Mouse (Mus musculus) heart, embryonic 12.5 days (tissue): ENCODE results near the gene Zc2hc1b. TPM values are rescaled to one million over a fixed set of nuclear protein-coding genes. Genes with fewer than 3 reads are reported as not detected.

Source experiments
- ATAC-seq: fragments of 200-750 bp; cut with Nextera tagmentation; 2 replicates; pipeline ENCODE4 v1.8.0; 2017; ENCODE audit warnings: moderate TSS enrichment, moderate library complexity; ENCODE audit not compliant: insufficient number of reproducible peaks, low FRiP score
- H3K27ac ChIP-seq: fragments of 300-500 bp; sonication (generic); 2 replicates; pipeline ENCODE4 v1.5.1; 2016; ENCODE audit warnings: mild to moderate bottlenecking, moderate library complexity; ENCODE audit not compliant: poor library complexity, severe bottlenecking
- H3K27me3 ChIP-seq: fragments of 300-500 bp; sonication (generic); replicated peaks from 2 replicates; pipeline ENCODE4 v1.6.1; 2016; ENCODE audit warnings: mild to moderate bottlenecking, moderate library complexity
- H3K36me3 ChIP-seq: fragments of 300-500 bp; sonication (generic); 2 replicates; pipeline ENCODE4 v1.6.1; 2016; ENCODE audit warnings: mild to moderate bottlenecking, moderate library complexity
- H3K4me1 ChIP-seq: fragments of 300-500 bp; sonication (generic); replicated peaks from 2 replicates; pipeline ENCODE4 v1.6.1; 2016; ENCODE audit warnings: mild to moderate bottlenecking
- H3K4me2 ChIP-seq: fragments of 300-500 bp; sonication (generic); 2 replicates; pipeline ENCODE4 v1.6.1; 2016; ENCODE audit warnings: mild to moderate bottlenecking, moderate library complexity
- H3K4me3 ChIP-seq: fragments of 300-500 bp; sonication (generic); 2 replicates; pipeline ENCODE4 v1.5.1; 2016; ENCODE audit warnings: mild to moderate bottlenecking
- H3K9ac ChIP-seq: fragments of 300-500 bp; sonication (generic); 2 replicates; pipeline ENCODE4 v1.6.1; 2016; ENCODE audit warnings: mild to moderate bottlenecking, moderate library complexity
- H3K9me3 ChIP-seq: fragments of 300-500 bp; sonication (generic); replicated peaks from 2 replicates; pipeline ENCODE4 v1.6.1; 2016; ENCODE audit warnings: mild to moderate bottlenecking, moderate library complexity
- WGBS: fragments of 180-500 bp; shearing (Covaris S2); methylation state at CpG from one replicate; pipeline ENCODE4 v1.1.7; 2016; 5-methylcytosine and 5-hydroxymethylcytosine counted together
- polyA plus RNA-seq: library from polyadenylated mRNA; unstranded; fragments of >200 nt; fragmentation: Nextera tagmentation; extraction: Ambion mirVana; gene quantifications from 2 replicates; pipeline ENCODE4 v1.2.1, GENCODE M21; 2016

The Zc2hc1b gene
- polyA plus RNA-seq, 1 experiment from 2014 or later, result not detected

DNA sequence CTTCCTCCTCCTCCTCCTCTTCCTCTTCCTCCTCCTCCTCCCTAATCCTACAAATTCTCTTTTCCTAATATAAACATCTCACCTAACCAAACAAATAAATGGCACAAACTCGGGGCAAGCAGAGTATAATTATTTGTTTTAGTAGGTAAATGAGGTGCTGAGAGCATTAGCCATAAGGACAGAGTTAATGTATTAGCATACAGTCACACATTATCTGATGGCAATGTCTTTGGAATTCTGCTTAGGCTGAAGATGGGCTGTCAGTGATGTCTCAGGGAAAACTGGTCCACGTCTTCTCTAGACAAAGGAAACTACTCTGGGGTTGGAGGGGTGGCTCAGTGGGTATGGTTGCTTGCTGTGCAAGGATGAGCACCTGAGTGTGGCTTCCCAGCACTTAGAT lies 6.4 kb downstream of the Zc2hc1b start:
- Histone ChIP-seq H3K4me3 (no peak overlapping the region), H3K4me2 (no peak overlapping the region), H3K9ac (no peak overlapping the region), H3K9me3 (no peaks in the 10 kb centered on the region), H3K4me1 (peaks cover 42% of the 10 kb centered on the region), H3K27ac (no peak overlapping the region; the same call in 1 of the 2 replicates), H3K27me3 (no peaks in the 10 kb centered on the region), H3K36me3 (peaks cover 6% of the 10 kb centered on the region)
- ATAC-seq, result no peak
- 46% methylated on average over 2 of the region's 2 CpGs for WGBS

GRCm38 (mm10) chr10:13170739-13171448 lies 6.9 kb downstream of the Zc2hc1b start:
- WGBS, result 44% methylated on average over 12 of the region's 12 CpGs
- Histone ChIP-seq H3K36me3 (0 out of 2 replicates have a peak, but pooled peaks cover under 1% of the 10 kb centered on the region), H3K4me3 (no peak overlapping the region), H3K4me1 (peaks cover 42% of the 10 kb centered on the region), H3K27ac (no peak overlapping the region; the same call in 1 of the 2 replicates), H3K9me3 (no peaks in the 10 kb centered on the region), H3K27me3 (no peaks in the 10 kb centered on the region), H3K9ac (no peak overlapping the region), H3K4me2 (no peak overlapping the region)
- ATAC-seq, result no peak

DNA sequence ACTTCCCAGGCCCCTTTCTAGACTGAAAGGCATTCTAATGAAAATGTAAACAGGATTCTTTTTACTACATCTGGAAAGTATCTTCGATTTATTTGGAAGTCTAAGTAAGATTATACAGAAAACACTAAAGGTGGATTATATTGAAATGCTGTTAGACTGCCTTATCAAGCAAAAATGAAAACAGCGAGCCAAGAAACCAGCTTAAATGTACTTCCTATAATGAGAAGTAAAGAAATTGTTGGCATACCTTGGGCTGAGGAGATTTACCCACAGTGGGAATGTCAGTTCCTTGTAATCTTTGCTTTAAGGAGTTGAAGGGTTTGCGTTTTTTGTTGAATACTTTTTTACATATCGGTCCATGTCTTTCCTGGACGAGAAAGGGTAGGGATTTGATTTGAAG lies 9.4 kb downstream of the Zc2hc1b start:
- peak overlapping the region; percentile 74; the same call in 1 of the 2 replicates for H3K27ac ChIP-seq
- H3K27me3 ChIP-seq, result no peaks in the 10 kb centered on the region
- no peak overlapping the region for H3K4me3 ChIP-seq
- H3K9me3 ChIP-seq, result peaks cover 11% of the 10 kb centered on the region; the same call in 1 of the 2 replicates
- H3K4me1 ChIP-seq, result peaks cover 42% of the 10 kb centered on the region
- no peak overlapping the region for H3K9ac ChIP-seq
- 43% methylated on average over 5 of the region's 5 CpGs for WGBS
- H3K36me3 ChIP-seq, result no peaks in the 10 kb centered on the region
- ATAC-seq, result no peak
- no peak overlapping the region for H3K4me2 ChIP-seq

DNA sequence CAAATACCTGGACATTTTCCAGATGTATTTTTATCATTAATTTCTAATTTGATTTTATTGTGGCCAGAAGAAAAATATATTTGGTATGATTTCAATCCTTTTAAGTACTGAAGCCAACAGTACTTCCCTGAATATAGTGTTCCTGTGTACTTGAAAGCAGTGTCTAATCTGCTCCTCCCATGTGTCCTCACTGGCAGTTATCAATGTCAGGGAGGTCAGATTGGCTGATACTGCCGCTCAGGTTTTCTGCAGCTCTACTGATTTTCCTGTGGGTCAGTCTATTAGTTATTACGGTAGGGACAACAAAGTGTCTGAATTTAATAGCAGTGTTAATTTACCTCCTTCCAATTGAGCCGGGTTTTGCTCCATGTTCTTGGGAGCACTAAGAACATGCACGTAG lies 15.8 kb downstream of the Zc2hc1b start:
- WGBS, result 27% methylated on average over 4 of the region's 4 CpGs
- Histone ChIP-seq H3K27me3 (no peaks in the 10 kb centered on the region), H3K9ac (no peak overlapping the region), H3K4me2 (no peak overlapping the region), H3K4me1 (peaks cover 13% of the 10 kb centered on the region), H3K4me3 (no peak overlapping the region), H3K9me3 (peaks cover 11% of the 10 kb centered on the region; the same call in 1 of the 2 replicates), H3K27ac (peak overlapping the region; percentile 9; the same call in 1 of the 2 replicates), H3K36me3 (no peaks in the 10 kb centered on the region)
- no peak for ATAC-seq

- Histone ChIP-seq H3K9ac (no peak overlapping the region), H3K27ac (no peak overlapping the region), H3K4me2 (no peak overlapping the region), H3K27me3 (no peaks in the 10 kb centered on the region), H3K4me3 (no peak overlapping the region), H3K4me1 (peaks cover 13% of the 10 kb centered on the region), H3K9me3 (peaks cover 11% of the 10 kb centered on the region; the same call in 1 of the 2 replicates), H3K36me3 (no peaks in the 10 kb centered on the region)
- 86% methylated on average over 4 of the region's 4 CpGs for WGBS
- no peak for ATAC-seq
Measured at GRCm38 (mm10) chr10:13160913-13161312, 16.9 kb downstream of the Zc2hc1b start.

GRCm38 (mm10) chr10:13155377-13155776 lies 22.4 kb downstream of the Zc2hc1b start:
- Histone ChIP-seq H3K4me1 (no peaks in the 10 kb centered on the region), H3K9ac (no peak overlapping the region), H3K27me3 (no peaks in the 10 kb centered on the region), H3K4me2 (no peak overlapping the region), H3K27ac (no peak overlapping the region), H3K36me3 (no peaks in the 10 kb centered on the region), H3K9me3 (no peaks in the 10 kb centered on the region), H3K4me3 (no peak overlapping the region)
- ATAC-seq, result no peak
- 82% methylated on average over 5 of the region's 5 CpGs for WGBS

GRCm38 (mm10) chr10:13152811-13153364 lies 24.9 kb downstream of the Zc2hc1b start:
- no peak overlapping the region for H3K4me2 ChIP-seq
- H3K27ac ChIP-seq, result no peak overlapping the region
- H3K9ac ChIP-seq, result no peak overlapping the region
- H3K36me3 ChIP-seq, result no peaks in the 10 kb centered on the region
- 90% methylated on average over 4 of the region's 4 CpGs for whole genome bisulfite sequencing
- no peak overlapping the region for H3K4me3 ChIP-seq
- H3K4me1 ChIP-seq, result no peaks in the 10 kb centered on the region
- no peaks in the 10 kb centered on the region for H3K27me3 ChIP-seq
- no peak for ATAC-seq
- no peaks in the 10 kb centered on the region for H3K9me3 ChIP-seq

DNA sequence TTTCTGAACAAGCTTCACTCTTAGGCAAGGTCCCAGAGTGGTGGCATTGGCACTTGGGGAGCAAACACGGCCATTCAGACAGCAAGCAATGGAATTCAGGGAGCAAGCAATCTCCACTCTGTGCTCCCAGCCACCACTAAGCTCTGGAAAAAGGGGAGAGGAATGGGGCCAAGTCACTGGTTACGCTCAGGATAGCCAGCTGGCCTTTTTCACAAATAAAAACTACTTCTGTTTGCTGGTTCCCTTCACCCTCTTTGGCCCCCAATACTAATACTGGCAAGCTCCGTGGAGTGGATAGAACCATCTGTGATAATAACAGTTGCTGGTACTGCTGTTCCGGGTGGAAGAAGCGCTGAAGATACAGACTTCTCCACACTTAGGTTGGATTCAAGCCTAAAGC lies 26.5 kb downstream of the Zc2hc1b start:
- Histone ChIP-seq H3K36me3 (no peaks in the 10 kb centered on the region), H3K27ac (no peak overlapping the region), H3K4me1 (no peaks in the 10 kb centered on the region), H3K4me3 (no peak overlapping the region), H3K27me3 (no peaks in the 10 kb centered on the region), H3K4me2 (no peak overlapping the region), H3K9ac (no peak overlapping the region), H3K9me3 (no peaks in the 10 kb centered on the region)
- ATAC-seq, result no peak
- WGBS, result 75% methylated on average over 5 of the region's 5 CpGs

DNA sequence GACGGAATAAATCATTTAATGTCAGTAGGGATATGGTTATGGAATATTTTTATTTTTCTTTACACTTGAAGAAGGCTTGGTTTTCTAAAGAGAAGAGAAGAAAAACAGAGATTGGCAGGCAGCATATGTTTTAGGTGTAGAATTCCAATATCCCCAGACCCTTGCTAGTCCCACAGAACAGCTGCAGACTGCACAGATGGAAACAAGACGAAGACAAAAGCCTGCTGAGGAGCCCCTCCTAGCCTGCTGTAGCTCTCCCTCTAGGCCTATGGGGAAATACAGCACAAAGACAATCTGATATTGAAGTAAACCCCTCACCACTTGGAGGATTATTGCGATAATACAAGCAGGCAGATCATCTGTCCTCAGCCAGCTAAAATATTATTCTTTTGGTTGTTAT lies 27.4 kb downstream of the Zc2hc1b start:
- H3K9me3 ChIP-seq, result no peaks in the 10 kb centered on the region
- 81% methylated on average over 3 of the region's 3 CpGs for WGBS

GRCm38 (mm10) chr10:13140434-13140833 lies 37.4 kb downstream of the Zc2hc1b start:
- no peak overlapping the region for H3K27ac ChIP-seq
- no peaks in the 10 kb centered on the region for H3K36me3 ChIP-seq
- H3K27me3 ChIP-seq, result no peaks in the 10 kb centered on the region
- no peak for ATAC-seq
- no peak overlapping the region for H3K4me3 ChIP-seq
- 54% methylated on average over 2 of the region's 2 CpGs for WGBS
- no peak overlapping the region for H3K4me2 ChIP-seq
- H3K4me1 ChIP-seq, result peaks cover 6% of the 10 kb centered on the region; the same call in 1 of the 2 replicates
- H3K9me3 ChIP-seq, result no peaks in the 10 kb centered on the region
- H3K9ac ChIP-seq, result no peak overlapping the region

More for the DNA sequence above, 27.4 kb downstream of the Zc2hc1b start:
- Histone ChIP-seq H3K4me1 (no peaks in the 10 kb centered on the region), H3K9ac (no peak overlapping the region), H3K36me3 (no peaks in the 10 kb centered on the region), H3K27ac (no peak overlapping the region), H3K4me2 (no peak overlapping the region), H3K27me3 (no peaks in the 10 kb centered on the region), H3K4me3 (no peak overlapping the region)
- ATAC-seq, result no peak

- H3K9ac ChIP-seq, result no peak overlapping the region
- WGBS, result 93% methylated on average over 6 of the region's 6 CpGs
- no peaks in the 10 kb centered on the region for H3K27me3 ChIP-seq
- peaks cover 6% of the 10 kb centered on the region; the same call in 1 of the 2 replicates for H3K4me1 ChIP-seq
- H3K27ac ChIP-seq, result no peak overlapping the region
- no peaks in the 10 kb centered on the region for H3K36me3 ChIP-seq
- H3K4me3 ChIP-seq, result no peak overlapping the region
- no peak for ATAC-seq
- H3K9me3 ChIP-seq, result no peaks in the 10 kb centered on the region
- no peak overlapping the region for H3K4me2 ChIP-seq
Measured at GRCm38 (mm10) chr10:13137906-13138305, 39.9 kb downstream of the Zc2hc1b start.
